Mouse (Mus musculus): ENCODE measurements around the gene Kdm2b. TPM values are rescaled to one million over a fixed set of nuclear protein-coding genes. Genes with fewer than 3 reads are reported as not detected.

Kdm2b gene
- total RNA-seq, 2 experiments from 2014 or later: 140 to 144 TPM

- DNase-seq: no peak
- intact Hi-C loops (cut with DNase I): no loop called here
These were observed 53.8 kb downstream of the Kdm2b start for GRCm38 (mm10) chr5:122935810-122936209.

GRCm38 (mm10) chr5:122930991-122931390 lies 58.6 kb downstream of the Kdm2b start:
- no peak for DNase-seq
- intact Hi-C loops (cut with DNase I): no loop called here

GRCm38 (mm10) chr5:122928293-122928692 lies 61.3 kb downstream of the Kdm2b start:
- no peak for DNase-seq
- intact Hi-C loops (cut with DNase I): no loop called here

- no peak for DNase-seq
- intact Hi-C loops (cut with DNase I): no loop called here
These were observed 61.9 kb downstream of the Kdm2b start for GRCm38 (mm10) chr5:122927703-122928102.

- intact Hi-C loops (cut with DNase I): no loop called here
- no peak for DNase-seq
These were observed 62.5 kb downstream of the Kdm2b start for GRCm38 (mm10) chr5:122927092-122927491.

GRCm38 (mm10) chr5:122926341-122926740 lies 63.3 kb downstream of the Kdm2b start:
- DNase-seq: no peak
- intact Hi-C loops (cut with DNase I): no loop called here

- DNase-seq: peak; percentile 67
- intact Hi-C loops (cut with DNase I): no loop called here
These were observed 64.1 kb downstream of the Kdm2b start for GRCm38 (mm10) chr5:122925534-122925958.

- intact Hi-C loops (cut with DNase I): no loop called here
- no peak for DNase-seq
These were observed 65.7 kb downstream of the Kdm2b start for GRCm38 (mm10) chr5:122923871-122924465.

- intact Hi-C loops (cut with DNase I): no loop called here
- no peak for DNase-seq
These were observed 67.7 kb downstream of the Kdm2b start for GRCm38 (mm10) chr5:122921941-122922340.

GRCm38 (mm10) chr5:122920557-122920956 lies 69.1 kb downstream of the Kdm2b start:
- no peak for DNase-seq
- intact Hi-C loops (cut with DNase I): no loop called here

- DNase-seq: no peak
- intact Hi-C loops (cut with DNase I): no loop called here
These were observed 71.5 kb downstream of the Kdm2b start for GRCm38 (mm10) chr5:122917982-122918711.

GRCm38 (mm10) chr5:122916147-122916546 lies 73.5 kb downstream of the Kdm2b start:
- DNase-seq: no peak
- intact Hi-C loops (cut with DNase I): no loop called here

GRCm38 (mm10) chr5:122912863-122913262 lies 76.8 kb downstream of the Kdm2b start:
- intact Hi-C loops (cut with DNase I): no loop called here
- no peak for DNase-seq

- DNase-seq: no peak
- intact Hi-C loops (cut with DNase I): no loop called here
These were observed 80.1 kb downstream of the Kdm2b start for GRCm38 (mm10) chr5:122909481-122909880.

GRCm38 (mm10) chr5:122908001-122908400 lies 81.6 kb downstream of the Kdm2b start:
- DNase-seq: no peak
- intact Hi-C loops (cut with DNase I): no loop called here

- intact Hi-C loops (cut with DNase I): no loop called here
- DNase-seq: no peak
These were observed 82.4 kb downstream of the Kdm2b start for GRCm38 (mm10) chr5:122907182-122907581.

- DNase-seq: no peak
- intact Hi-C loops (cut with DNase I): no loop called here
These were observed 86.5 kb downstream of the Kdm2b start for GRCm38 (mm10) chr5:122903165-122903564.

GRCm38 (mm10) chr5:122902228-122902627 lies 87.4 kb downstream of the Kdm2b start:
- no peak for DNase-seq

GRCm38 (mm10) chr5:122901666-122902065 lies 88.0 kb downstream of the Kdm2b start:
- DNase-seq: no peak

More at GRCm38 (mm10) chr5:122902228-122902627, 87.4 kb downstream of the Kdm2b start:
- intact Hi-C loops (cut with DNase I): no loop called here

GRCm38 (mm10) chr5:122901179-122901578 lies 88.4 kb downstream of the Kdm2b start:
- no peak for DNase-seq
- intact Hi-C loops (cut with DNase I): no loop called here

More at GRCm38 (mm10) chr5:122901666-122902065, 88.0 kb downstream of the Kdm2b start:
- intact Hi-C loops (cut with DNase I): no loop called here

- DNase-seq: no peak
- intact Hi-C loops (cut with DNase I): no loop called here
These were observed 89.0 kb downstream of the Kdm2b start for GRCm38 (mm10) chr5:122900558-122901171.
